Mouse (Mus musculus) CH12.LX (cell line): ENCODE measurements at regions not wholly inside any gene's neighbourhood (a gene's known extent, or its start where the extent isn't known, plus 50 kb on each side); places are given as distances from the start of the nearest gene placed in this dataset.

Experiments
- DNase-seq: peaks from one replicate; pipeline ENCODE4 v3.0.0-alpha.2; 2013; ENCODE audit errors: extremely low read depth
- H3K27ac ChIP-seq: 2 replicates; pipeline ENCODE4 v1.5.1; 2012; ENCODE audit warnings: low read depth, mild to moderate bottlenecking, control low read depth, moderate library complexity; ENCODE audit not compliant: insufficient read depth
- H3K27me3 ChIP-seq: replicated peaks from 2 replicates; pipeline ENCODE3; 2012; ENCODE audit warnings: inconsistent platforms
- H3K36me3 ChIP-seq, 2 experiments: replicated peaks in 1 of 2; 2 replicates each; pipeline versions ENCODE3 to v1.6.1; 2012; ENCODE audit warnings: inconsistent platforms in 1 of 2, low read length in 1 of 2, mild to moderate bottlenecking in 1 of 2, mixed read lengths in 1 of 2, moderate library complexity in 1 of 2; ENCODE audit not compliant: control insufficient read depth in 1 of 2, insufficient read depth in 1 of 2
- H3K4me1 ChIP-seq, 2 experiments: 2 replicates each; pipeline ENCODE4 v1.6.1; 2012; ENCODE audit warnings: inconsistent platforms in 1 of 2, moderate library complexity in 1 of 2; ENCODE audit not compliant: insufficient read depth in 2 of 2, control insufficient read depth in 1 of 2
- H3K4me2 ChIP-seq: 2 replicates; pipeline ENCODE4 v1.6.1; 2012; ENCODE audit warnings: low read depth, mild to moderate bottlenecking, control low read depth; ENCODE audit not compliant: poor library complexity, insufficient read depth, severe bottlenecking
- H3K4me3 ChIP-seq, 3 experiments: fragments of 150-350 bp in 1 of 3; sonication (generic) in 1 of 3; replicated peaks in 1 of 3; 2 replicates each; pipeline versions ENCODE3 to v1.5.1; 2011 to 2012; ENCODE audit warnings: low read depth in 2 of 3, low read length in 2 of 3, mild to moderate bottlenecking in 2 of 3, moderate library complexity in 2 of 3, control low read depth in 1 of 3, improper control_type of control experiment in 1 of 3, inconsistent platforms in 1 of 3, mixed read lengths in 1 of 3; ENCODE audit not compliant: poor library complexity in 1 of 3
- H3K79me2 ChIP-seq: replicated peaks from 2 replicates; pipeline ENCODE4 v1.6.1; 2012; ENCODE audit warnings: mild to moderate bottlenecking, moderate library complexity; ENCODE audit not compliant: control insufficient read depth, poor library complexity, insufficient read depth, severe bottlenecking; ENCODE audit errors: extremely low read depth
- H3K9ac ChIP-seq: 2 replicates; pipeline ENCODE4 v1.6.1; 2012; ENCODE audit warnings: low read depth, mild to moderate bottlenecking, control low read depth, moderate library complexity; ENCODE audit not compliant: insufficient read depth
- H3K9me3 ChIP-seq: replicated peaks from 2 replicates; pipeline ENCODE3; 2012; ENCODE audit warnings: low read length, inconsistent platforms, mixed read lengths
- ELF1 ChIP-seq: IDR thresholded peaks from 2 replicates; pipeline ENCODE4 v1.6.1; 2014; ENCODE audit warnings: low read depth, mild to moderate bottlenecking, inconsistent platforms, low read length, improper control_type of control experiment
- GABPA ChIP-seq: IDR thresholded peaks from 2 replicates; pipeline ENCODE4 v1.6.1; 2012; ENCODE audit warnings: low read depth, low read length, improper control_type of control experiment, inconsistent platforms; ENCODE audit not compliant: insufficient replicate concordance
- JUN ChIP-seq: IDR thresholded peaks from 2 replicates; pipeline ENCODE4 v1.6.1; 2011; ENCODE audit warnings: low read depth, mild to moderate bottlenecking, low read length, improper control_type of control experiment, moderate library complexity; ENCODE audit not compliant: insufficient read depth
- JUND ChIP-seq: conservative IDR thresholded peaks from 2 replicates; pipeline ENCODE4 v1.6.1; 2011; ENCODE audit warnings: low read depth, low read length, improper control_type of control experiment
- USF2 ChIP-seq: conservative IDR thresholded peaks from 2 replicates; pipeline ENCODE4 v1.6.1; 2011; ENCODE audit warnings: low read depth, low read length, improper control_type of control experiment
- ZKSCAN1 ChIP-seq: IDR thresholded peaks from 2 replicates; pipeline ENCODE4 v1.6.1; 2012; ENCODE audit warnings: low read depth, inconsistent platforms, low read length, improper control_type of control experiment, borderline replicate concordance
- ZMIZ1 ChIP-seq: IDR thresholded peaks from 2 replicates; pipeline ENCODE4 v1.6.1; 2012; ENCODE audit warnings: low read depth, mild to moderate bottlenecking, inconsistent platforms, low read length, improper control_type of control experiment
- dilution Hi-C: fragments of 300-500 bp; cut with MboI; formaldehyde crosslinking; loops from 2 replicates; pipeline ENCODE4 v1.14.3; 2020; ENCODE audit warnings: low sequenced_read_pairs; ENCODE audit not compliant: extremely low pct_unique_long_range_greater_than_20kb, extremely low pct_ligation_motif_present
- in situ Hi-C: fragments of 300-500 bp; cut with MboI; formaldehyde crosslinking; loops from 3 replicates; pipeline ENCODE4 v1.14.3; 2019; ENCODE audit warnings: low sequenced_read_pairs, low pct_ligation_motif_present, low pct_unique_long_range_greater_than_20kb, mixed read lengths

DNA sequence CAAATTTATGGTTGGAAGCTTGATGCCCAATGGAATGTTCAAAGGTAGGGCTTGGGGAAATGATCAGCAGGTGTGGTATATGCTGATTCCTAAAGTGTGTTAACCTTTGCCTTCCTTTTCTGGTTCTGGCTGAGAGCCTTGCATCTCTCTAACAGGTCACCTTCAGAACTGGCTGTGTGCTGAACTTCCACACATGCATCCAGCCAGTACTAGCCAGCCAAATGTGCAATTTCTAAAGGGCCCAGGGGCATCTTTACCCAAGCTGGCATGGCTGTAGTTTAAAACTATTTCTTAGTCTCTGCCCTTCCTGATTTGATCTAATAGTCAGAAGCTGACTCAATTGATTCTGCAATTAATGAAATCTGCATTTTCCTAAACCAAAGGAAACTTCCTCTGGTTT, 68.6 kb upstream of the Dppa4 start:
- dilution Hi-C loops: no loop called here
- Histone ChIP-seq H3K4me1 (no peaks in the 10 kb centered on the region), H3K36me3 (no peaks in the 10 kb centered on the region), H3K27ac (no peak overlapping the region), H3K79me2 (no peaks in the 10 kb centered on the region), H3K27me3 (no peaks in the 10 kb centered on the region), H3K4me2 (no peak overlapping the region), H3K9me3 (peaks cover 51% of the 10 kb centered on the region), H3K9ac (no peak overlapping the region), H3K4me3 (no peak overlapping the region)
- no peak for DNase-seq
- TF ChIP-seq ZKSCAN1 (no peak), ZMIZ1 (no peak), GABPA (no peak), JUN (no peak), ELF1 (no peak), JUND (no peak), USF2 (no peak)
- in situ Hi-C loops: no loop called here
